Mouse (Mus musculus): ENCODE data around the gene Ipo7.
A peak's percentile ranks its signal among the peaks of the same experiment; 100 is the strongest.
"Not testable (repeated sequence)": the region's sequence is repeated elsewhere in the genome, so short reads cannot be mapped to it uniquely, and the experiment has no call there.

Ipo7 gene

DNA sequence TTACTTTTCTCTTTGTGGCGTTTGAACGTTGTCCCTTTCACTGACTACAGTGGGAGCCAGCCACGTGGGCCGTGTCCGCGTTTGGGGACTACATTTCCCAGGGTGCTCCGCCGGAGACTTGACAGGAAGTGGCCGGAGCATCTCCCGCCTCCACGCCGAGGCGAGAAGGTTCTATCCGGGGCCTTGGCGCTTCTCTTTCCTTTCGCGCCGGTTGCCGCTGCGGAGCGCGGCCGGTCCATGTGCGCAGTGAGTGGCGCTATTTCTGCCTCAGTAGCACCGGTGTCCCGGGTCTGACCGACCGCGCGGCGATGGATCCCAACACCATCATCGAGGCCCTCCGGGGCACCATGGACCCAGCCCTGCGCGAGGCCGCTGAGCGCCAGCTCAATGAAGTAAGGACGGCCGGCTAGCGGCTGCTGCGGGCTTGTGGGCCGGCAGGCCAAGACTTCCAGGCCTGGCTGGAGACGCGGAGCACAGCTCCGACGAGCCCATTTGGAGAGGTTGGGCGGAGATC, at the start of gene Ipo7:
Gene Ipo7, plus strand, starts transcription at position 158 of the 514 bp plus-strand sequence.
- peak; percentile 96 for DNase-seq (ENCODE audit: low spot score in 2 of 2)

DNA sequence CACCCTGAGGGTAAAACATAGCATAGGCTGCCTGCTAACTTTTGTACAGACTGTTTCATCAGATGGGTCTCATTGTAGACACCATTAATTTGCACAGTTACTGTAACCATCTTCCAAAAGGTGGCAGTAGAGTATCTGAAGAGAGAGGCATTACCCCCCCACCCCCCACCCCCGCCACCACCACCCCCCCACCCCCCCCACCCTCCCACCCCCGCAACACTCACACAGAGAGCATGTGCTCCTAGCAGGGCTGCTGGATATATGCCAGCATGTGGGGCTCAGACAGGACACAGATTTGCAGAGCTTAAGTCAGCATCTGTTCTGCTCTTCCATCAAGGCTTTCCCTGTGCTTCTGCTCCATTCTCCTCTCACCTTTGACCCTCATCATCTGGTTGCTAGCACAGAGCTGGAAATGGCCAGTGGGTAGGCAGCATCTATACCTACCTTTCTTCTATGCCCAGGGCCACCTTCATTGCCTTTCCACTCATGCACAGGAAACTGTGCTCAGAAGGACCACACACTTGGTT, 49.1 kb upstream of the Ipo7 start:
- DNase-seq (ENCODE audit: low spot score in 2 of 2), result peak; percentile 77 to 86

- no peak for DNase-seq (ENCODE audit: low spot score in 2 of 2)
Observed at GRCm38 (mm10) chr7:109969542-109969941, 48.5 kb upstream of the Ipo7 start.

- DNase-seq (ENCODE audit: low spot score in 2 of 2), result no peak
Observed at GRCm38 (mm10) chr7:109975966-109976715, 41.9 kb upstream of the Ipo7 start.

GRCm38 (mm10) chr7:109977131-109977530, 40.9 kb upstream of the Ipo7 start:
- not testable (repeated sequence) for DNase-seq (ENCODE audit: low spot score in 2 of 2)

GRCm38 (mm10) chr7:109984608-109985007, 33.5 kb upstream of the Ipo7 start:
- not testable (repeated sequence) for DNase-seq (ENCODE audit: low spot score in 2 of 2)

DNA sequence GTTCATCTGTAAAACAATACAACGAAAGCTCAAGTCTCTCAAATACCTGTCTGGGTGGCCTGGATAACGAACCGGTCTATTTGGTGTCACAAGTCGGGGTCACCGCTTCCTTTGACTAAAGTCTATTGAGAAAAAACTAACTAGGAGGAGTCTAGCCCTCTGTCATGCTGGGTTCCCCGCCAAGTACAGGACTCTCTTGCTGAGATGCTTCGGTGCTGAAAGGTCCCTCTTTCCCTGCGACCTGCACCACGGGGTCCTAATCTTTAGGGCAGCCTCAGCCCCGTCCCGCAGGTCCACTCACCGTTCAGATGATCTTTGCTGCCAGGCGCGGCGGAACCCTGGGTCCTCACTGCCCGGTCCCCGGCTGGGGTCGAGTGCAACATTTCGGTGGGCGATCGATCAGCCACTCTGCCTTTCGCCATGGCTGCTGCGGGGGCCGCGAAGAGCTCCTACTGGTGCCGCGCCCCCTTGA, 32.4 kb upstream of the Ipo7 start:
- DNase-seq (ENCODE audit: low spot score in 2 of 2), result peak in 1 of 2 experiments; percentile 48

DNA sequence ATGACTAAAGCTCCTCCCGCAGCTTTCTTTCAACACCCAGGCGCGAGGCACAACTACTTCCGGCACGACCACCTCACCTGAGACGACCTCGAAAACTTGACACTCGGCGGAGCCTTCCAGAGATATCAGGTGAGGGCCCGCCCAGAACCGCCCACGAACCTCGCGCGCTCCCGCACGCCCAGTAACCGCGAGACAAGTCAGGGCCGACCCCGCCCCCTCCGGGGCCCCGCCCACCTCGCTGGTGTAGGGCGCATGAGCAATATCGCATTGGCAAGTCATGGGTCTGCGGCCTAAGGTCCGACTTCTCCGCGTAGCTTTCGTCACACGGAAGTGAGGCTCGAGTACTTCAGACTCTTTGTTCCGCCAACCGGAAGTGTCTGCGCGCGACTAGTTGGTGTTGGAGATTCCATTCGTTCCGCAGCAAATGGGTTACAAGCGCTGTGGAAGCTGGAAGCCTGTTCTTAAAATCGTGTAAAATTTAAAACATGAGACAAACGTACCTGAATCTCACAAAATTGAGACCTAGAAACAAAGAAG, 31.9 kb upstream of the Ipo7 start:
- peak; percentile 99 for DNase-seq (ENCODE audit: low spot score in 2 of 2)

DNA sequence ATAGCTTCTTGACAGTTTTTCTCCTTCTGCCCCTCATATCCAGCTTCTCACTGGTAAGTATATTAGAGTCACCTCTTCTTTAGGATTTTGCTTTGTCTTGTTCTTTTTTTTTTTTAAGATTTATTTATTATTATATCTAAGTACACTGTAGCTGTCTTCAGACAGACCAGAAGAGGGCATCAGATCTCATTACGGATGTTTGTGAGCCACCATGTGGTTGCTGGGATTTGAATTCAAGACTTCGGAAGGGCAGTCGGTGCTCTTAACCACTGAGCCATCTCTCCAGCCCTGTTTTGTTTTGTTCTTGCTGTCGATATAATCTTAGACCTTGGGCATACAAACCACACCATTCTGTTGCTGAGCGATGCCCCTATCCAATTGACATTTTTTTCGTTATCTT, 31.3 kb upstream of the Ipo7 start, which contains the start of gene Tmem41b:
Gene Tmem41b, minus strand, starts transcription at position 155 of the 400 bp plus-strand sequence.
- not testable (repeated sequence) for DNase-seq (ENCODE audit: low spot score in 2 of 2)

GRCm38 (mm10) chr7:109991286-109991685, 26.8 kb upstream of the Ipo7 start:
- no peak for DNase-seq (ENCODE audit: low spot score in 2 of 2)

- DNase-seq (ENCODE audit: low spot score in 2 of 2), result no peak
Observed at GRCm38 (mm10) chr7:109993157-109993959, 24.7 kb upstream of the Ipo7 start.

DNA sequence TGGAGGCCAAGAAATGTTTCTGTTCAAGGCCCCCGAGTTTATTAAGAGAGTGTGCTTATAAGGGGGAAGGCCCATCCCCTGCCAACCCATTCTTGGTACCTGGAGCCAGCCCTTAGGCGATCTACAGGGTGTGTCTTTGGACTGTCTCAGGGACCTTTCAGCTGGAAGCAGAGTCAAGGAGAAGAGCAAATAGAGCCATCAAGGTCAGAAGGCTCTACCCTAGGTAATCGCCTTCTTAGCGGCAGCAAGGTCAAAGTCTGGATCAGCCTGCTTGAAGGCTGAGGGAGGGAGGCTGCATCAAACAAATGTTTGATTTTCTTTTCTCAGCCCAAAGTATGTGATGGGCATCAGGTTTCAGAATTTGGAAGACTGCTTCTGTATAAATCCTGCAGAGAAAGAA, 19.7 kb upstream of the Ipo7 start:
- no peak for DNase-seq (ENCODE audit: low spot score in 2 of 2)

GRCm38 (mm10) chr7:110002092-110002491, 16.0 kb upstream of the Ipo7 start:
- no peak for DNase-seq (ENCODE audit: low spot score in 2 of 2)

GRCm38 (mm10) chr7:110002968-110003367, 15.1 kb upstream of the Ipo7 start:
- DNase-seq (ENCODE audit: low spot score in 2 of 2), result peak; percentile 50 to 56

DNA sequence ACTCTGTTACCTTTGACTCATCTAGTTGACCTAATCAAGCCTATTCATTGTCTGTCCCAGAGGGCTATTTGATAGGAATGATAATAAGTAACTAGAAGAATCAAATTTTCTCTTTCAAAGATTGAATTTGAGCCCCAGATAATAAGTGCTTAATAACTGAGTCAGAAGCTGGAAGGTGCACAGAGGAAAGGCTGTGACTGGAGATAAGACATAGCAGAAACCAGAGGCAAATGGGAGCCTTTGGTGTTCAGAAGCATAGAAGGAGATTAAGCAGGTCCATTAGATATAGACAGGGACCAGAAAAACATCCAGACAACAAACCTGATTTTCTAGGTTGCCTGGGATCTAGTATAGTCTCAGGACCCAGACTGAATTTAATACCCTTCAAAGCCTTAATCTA, 12.1 kb upstream of the Ipo7 start:
- no peak for DNase-seq (ENCODE audit: low spot score in 2 of 2)

GRCm38 (mm10) chr7:110006471-110007195, 11.4 kb upstream of the Ipo7 start:
- DNase-seq (ENCODE audit: low spot score in 2 of 2), result no peak

- DNase-seq (ENCODE audit: low spot score in 2 of 2), result no peak
Observed at GRCm38 (mm10) chr7:110008513-110008912, 9.6 kb upstream of the Ipo7 start.

DNA sequence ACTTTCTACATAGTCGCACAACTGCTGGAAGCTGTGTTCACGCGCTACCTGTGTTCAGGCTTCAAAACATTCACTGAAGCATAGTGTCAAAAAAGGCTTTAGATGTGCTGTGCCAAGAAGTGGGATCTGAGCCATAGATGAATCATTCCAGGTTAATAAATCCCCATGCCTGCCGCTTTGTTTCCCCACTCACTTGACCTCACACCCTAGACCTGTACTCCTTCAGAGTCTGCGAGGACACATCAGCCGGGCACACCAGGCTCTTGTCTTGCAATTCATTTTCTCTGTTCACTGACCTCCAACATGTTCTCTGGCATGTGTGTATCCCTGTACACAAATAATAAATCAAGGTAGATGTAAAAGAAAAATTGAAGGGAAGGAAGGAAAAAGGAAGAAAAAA, 9.0 kb upstream of the Ipo7 start:
- no peak for DNase-seq (ENCODE audit: low spot score in 2 of 2)

GRCm38 (mm10) chr7:110011417-110011816, 6.7 kb upstream of the Ipo7 start:
- DNase-seq (ENCODE audit: low spot score in 2 of 2), result no peak

- no peak for DNase-seq (ENCODE audit: low spot score in 2 of 2)
Observed at GRCm38 (mm10) chr7:110014272-110014671, 3.8 kb upstream of the Ipo7 start.
